Comparison of ENCODE assay signal across 22 mouse cellular contexts in genomic region chr13:98003690-98004089, GRCm38 (mm10).
DNase-seq lines count a peak whose midpoint lies in the region; ATAC-seq and TF ChIP-seq lines count a peak whose summit lies in the region.
"Had no signal": no experiment of that assay in that cellular context is flagged by ENCODE, and none has a peak within 500 bp of the region (broad histone marks: within the 10 kb centered on the region; RNA-seq: fewer than 3 reads in every experiment).

No protein-coding gene starts in this region.

- H3K4me3 ChIP-seq in kidney, adult 2 months (ENCODE audit: insufficient read depth, low read depth, low read length), result no peak overlapping the region
- H3K4me3 ChIP-seq in intestine, embryonic 15.5 days (replicated peaks), result no peak overlapping the region
- no peak overlapping the region for H3K4me3 ChIP-seq in stomach, postnatal 0 days (ENCODE audit: low read depth, low read length)
- H3K4me3 ChIP-seq: embryonic facial prominence, embryonic 13.5 days; forebrain, embryonic 13.5 days; heart, adult 2 months; heart, embryonic 15.5 days; hindbrain, embryonic 13.5 days had no signal

- no peaks in the 10 kb centered on the region for H3K9me3 ChIP-seq in intestine, embryonic 15.5 days
- no peaks in the 10 kb centered on the region for H3K9me3 ChIP-seq in stomach, postnatal 0 days (ENCODE audit: control insufficient read depth, low read length)
- H3K9me3 ChIP-seq: embryonic facial prominence, embryonic 13.5 days; forebrain, embryonic 13.5 days; heart, embryonic 15.5 days; hindbrain, embryonic 13.5 days had no signal

- TF ChIP-seq EP300 in stomach, postnatal 0 days (optimal IDR thresholded peaks at IDR 0.05), result no peak

- H3K9ac ChIP-seq in intestine, embryonic 15.5 days, result no peak overlapping the region
- H3K9ac ChIP-seq in stomach, postnatal 0 days (ENCODE audit: low read length), result no peak overlapping the region
- H3K9ac ChIP-seq: embryonic facial prominence, embryonic 13.5 days; forebrain, embryonic 13.5 days; heart, embryonic 15.5 days; hindbrain, embryonic 13.5 days had no signal

- peak; percentile 67; the same call in 1 of the 2 replicates for ATAC-seq in intestine, embryonic 15.5 days
- ATAC-seq in stomach, postnatal 0 days (ENCODE audit: low FRiP score, low TSS enrichment), result no peak
- ATAC-seq in cerebellum, adult (ENCODE audit: insufficient number of reproducible peaks, low FRiP score, low TSS enrichment), result no peak
- ATAC-seq: forebrain, embryonic 13.5 days; hindbrain, postnatal 0 days had no signal

- peaks cover 60% of the 10 kb centered on the region for H3K4me1 ChIP-seq in kidney, adult 2 months (ENCODE audit: control insufficient read depth, insufficient read depth, low read length)
- no peaks in the 10 kb centered on the region for H3K4me1 ChIP-seq in intestine, embryonic 15.5 days (replicated peaks)
- 0 out of 2 replicates have a peak, but pooled peaks cover 2% of the 10 kb centered on the region for H3K4me1 ChIP-seq in stomach, postnatal 0 days (replicated peaks; ENCODE audit: control insufficient read depth, insufficient read depth)

- TF ChIP-seq POLR2A in kidney, adult 2 months (IDR thresholded peaks at IDR 0.05; ENCODE audit: low read depth, low read length), result no peak

- H3K27ac ChIP-seq in kidney, adult 2 months (ENCODE audit: insufficient read depth, low read depth, low read length), result 0 out of 2 replicates have a peak overlapping the region, but pooled peaks have one; percentile 26
- no peak overlapping the region for H3K27ac ChIP-seq in intestine, embryonic 15.5 days
- no peak overlapping the region for H3K27ac ChIP-seq in stomach, postnatal 0 days (replicated peaks)
- H3K27ac ChIP-seq: embryonic facial prominence, embryonic 13.5 days; forebrain, embryonic 13.5 days; heart, adult 2 months; heart, embryonic 15.5 days; hindbrain, embryonic 13.5 days; hindbrain, postnatal 0 days had no signal

- peak; percentile 71 for DNase-seq in kidney, adult 2 months
- no peak for DNase-seq in kidney, postnatal 4 days
- DNase-seq in kidney, postnatal 14 days, result peak; percentile 50
- DNase-seq in kidney, adult 11 months, result no peak
- DNase-seq in stomach, postnatal 0 days (ENCODE audit: low spot score), result peak; percentile 41
- no peak for DNase-seq in thymus, postnatal 0 days (ENCODE audit: low spot score)
- DNase-seq: adrenal gland, postnatal 10 days; cerebellum, adult 11-12 months; cerebellum, adult 9-10 months; cerebellum, postnatal 25 days; gastrocnemius, postnatal 36 days; heart, adult 2 months; heart, postnatal 14 days had no signal

- 38% methylated on average over 7 of the region's 7 CpGs for WGBS in kidney, adult 2 months
- 45% methylated on average over 7 of the region's 7 CpGs for WGBS in intestine, embryonic 15.5 days
- WGBS in stomach, postnatal 0 days, result 48% methylated on average over 7 of the region's 7 CpGs

- no peak for TF ChIP-seq CTCF in kidney, adult 2 months (conservative IDR thresholded peaks at IDR 0.05; ENCODE audit: insufficient read depth, insufficient read length, low read depth, low read length)
- TF ChIP-seq CTCF in stomach, postnatal 0 days (IDR thresholded peaks at IDR 0.05; ENCODE audit: low read depth), result no peak

- H3K36me3 ChIP-seq in kidney, adult 2 months (ENCODE audit: control insufficient read depth, insufficient read depth, low read length), result no peaks in the 10 kb centered on the region
- H3K36me3 ChIP-seq in intestine, embryonic 15.5 days, result no peaks in the 10 kb centered on the region
- H3K36me3 ChIP-seq in stomach, postnatal 0 days (ENCODE audit: control insufficient read depth, insufficient read depth, low read length), result no peaks in the 10 kb centered on the region
- H3K36me3 ChIP-seq: embryonic facial prominence, embryonic 13.5 days; heart, embryonic 15.5 days; hindbrain, embryonic 13.5 days had no signal

- H3K4me2 ChIP-seq in intestine, embryonic 15.5 days (replicated peaks), result no peak overlapping the region
- H3K4me2 ChIP-seq in stomach, postnatal 0 days (replicated peaks; ENCODE audit: low read depth), result no peak overlapping the region
- H3K4me2 ChIP-seq: embryonic facial prominence, embryonic 13.5 days; forebrain, embryonic 13.5 days; heart, embryonic 11.5 days; heart, embryonic 15.5 days; hindbrain, embryonic 13.5 days had no signal

- H3K27me3 ChIP-seq in kidney, adult 2 months (replicated peaks; ENCODE audit: control insufficient read depth, insufficient read depth, low read length), result no peaks in the 10 kb centered on the region
- no peaks in the 10 kb centered on the region for H3K27me3 ChIP-seq in intestine, embryonic 15.5 days (replicated peaks)
- H3K27me3 ChIP-seq in stomach, postnatal 0 days (ENCODE audit: control insufficient read depth, insufficient read depth, low read length), result no peaks in the 10 kb centered on the region
- H3K27me3 ChIP-seq: CH12.LX; embryonic facial prominence, embryonic 13.5 days; forebrain, embryonic 13.5 days; heart, embryonic 15.5 days; hindbrain, embryonic 13.5 days had no signal

Comparison
In these comparisons a context has a peak if more than half of its experiments do, and no peak if none do; other contexts are left out.
1. DNase-seq: peak in kidney, adult 2 months (single experiment), kidney, postnatal 14 days (single experiment) and stomach, postnatal 0 days (single experiment); none in kidney, postnatal 4 days (0 of 2), kidney, adult 11 months (single experiment) and thymus, postnatal 0 days (single experiment).